Mouse (Mus musculus) adrenal gland, postnatal 25 days (tissue): ENCODE measurements around the gene Cfap43. TPM values are rescaled to one million over a fixed set of nuclear protein-coding genes. Genes with fewer than 3 reads are reported as not detected.
A peak's percentile ranks its signal among the peaks of the same experiment; 100 is the strongest.

ENCODE experiments used
- DNase-seq: peaks from one replicate; pipeline ENCODE4 v3.0.0; 2021; ENCODE audit warnings: mixed read lengths
- long read RNA-seq: library from polyadenylated mRNA; stranded (forward); transcript quantifications from one replicate; pipeline ENCODE4 v2.0.0, GENCODE M21; 2021
- total RNA-seq: library from RNA; stranded (reverse); gene quantifications from 2 replicates; pipeline ENCODE4 v1.2.3, GENCODE M21; 2021

The Cfap43 gene
- total RNA-seq = not detected in 2 replicates
- long read RNA-seq, partial matches to known transcripts = 0 of 3 reads
- long read RNA-seq, other reads (novel, unspliced or antisense) = 3 of 3 reads

DNA sequence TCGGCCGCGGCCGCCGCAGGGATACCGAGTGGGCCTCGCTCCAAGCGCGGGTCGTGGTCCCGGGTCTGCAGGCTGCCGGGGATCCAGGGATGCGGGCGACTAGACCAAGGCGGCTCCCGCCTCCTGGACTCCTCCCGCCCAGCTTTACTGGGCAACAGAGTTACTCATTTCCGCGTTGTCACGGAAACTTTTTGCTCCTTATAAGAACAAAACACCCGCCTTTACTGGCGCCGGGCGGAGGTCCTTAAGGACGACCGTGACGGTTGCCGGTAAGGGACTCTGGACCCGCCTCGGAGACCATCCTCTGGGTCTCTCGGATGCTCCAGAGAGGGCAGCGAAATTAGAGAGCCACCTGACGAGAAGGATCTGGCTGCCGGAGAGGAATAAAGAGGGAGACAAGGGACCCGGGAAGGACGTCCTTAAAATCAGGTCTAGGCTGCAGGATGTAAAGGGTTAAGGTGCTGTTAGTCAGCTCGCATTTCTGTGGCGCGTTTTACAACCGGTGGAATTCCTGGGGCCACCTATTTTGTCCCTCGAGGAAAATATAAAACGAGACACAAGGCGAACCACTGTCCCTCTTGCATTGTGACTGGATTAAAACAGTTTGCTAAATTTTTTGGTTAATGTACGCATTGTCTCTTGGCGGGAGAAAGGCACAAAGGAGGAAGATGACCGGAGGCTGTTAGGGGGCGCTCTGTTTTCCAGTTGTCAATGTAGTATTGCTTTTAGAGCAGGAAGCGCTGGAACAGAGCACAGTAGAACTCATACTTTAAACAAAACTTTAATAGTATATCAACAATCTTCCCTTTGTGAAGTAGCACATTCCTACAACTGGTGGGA, at the start of gene Cfap43, which contains the start of gene Itprip:
Gene Cfap43 (minus strand): TSS at position 162 of the 840 bp plus-strand sequence.
Gene Itprip (minus strand): TSS at position 174 of the 840 bp plus-strand sequence.
- DNase-seq = peak; percentile 75

DNA sequence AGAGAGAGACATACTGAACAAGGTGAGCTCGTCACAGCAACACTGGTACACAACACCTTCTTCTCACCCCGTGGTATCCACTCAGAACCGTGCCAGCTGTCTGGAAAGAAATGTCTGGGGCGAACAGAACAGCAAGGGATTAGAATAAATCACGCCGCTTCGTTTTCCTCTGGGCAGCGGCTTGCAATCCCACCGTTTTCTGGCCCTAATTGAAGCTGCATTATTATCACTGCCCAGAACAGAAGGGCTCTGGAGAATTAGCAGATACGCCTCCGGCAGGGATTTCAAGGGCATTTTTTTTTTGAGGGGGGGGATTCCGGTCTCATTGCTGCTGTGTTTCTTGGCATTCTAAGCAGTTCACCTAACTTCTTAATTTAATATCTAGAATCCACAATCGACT, 39.1 kb upstream of the Cfap43 start:
- no peak for DNase-seq

DNA sequence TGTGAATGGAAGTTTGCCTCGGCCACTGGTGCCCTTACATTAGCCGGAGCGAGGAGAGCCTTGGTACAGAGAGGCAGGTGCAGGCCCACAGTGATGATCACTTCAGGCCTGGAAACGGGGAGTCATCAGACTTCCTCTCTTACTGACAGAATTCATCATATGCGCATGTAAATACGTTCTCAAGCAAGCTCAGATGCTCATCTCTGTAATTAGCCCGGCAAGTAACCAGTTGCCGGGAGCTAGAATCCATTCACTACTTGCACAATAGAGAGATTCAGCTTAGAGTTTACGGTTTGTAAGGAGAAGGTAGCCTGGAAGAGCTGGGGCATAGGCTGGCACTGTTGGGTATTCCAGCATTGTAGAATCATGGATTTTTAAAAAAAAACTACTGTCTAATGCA, 34.1 kb upstream of the Cfap43 start:
- no peak for DNase-seq

DNA sequence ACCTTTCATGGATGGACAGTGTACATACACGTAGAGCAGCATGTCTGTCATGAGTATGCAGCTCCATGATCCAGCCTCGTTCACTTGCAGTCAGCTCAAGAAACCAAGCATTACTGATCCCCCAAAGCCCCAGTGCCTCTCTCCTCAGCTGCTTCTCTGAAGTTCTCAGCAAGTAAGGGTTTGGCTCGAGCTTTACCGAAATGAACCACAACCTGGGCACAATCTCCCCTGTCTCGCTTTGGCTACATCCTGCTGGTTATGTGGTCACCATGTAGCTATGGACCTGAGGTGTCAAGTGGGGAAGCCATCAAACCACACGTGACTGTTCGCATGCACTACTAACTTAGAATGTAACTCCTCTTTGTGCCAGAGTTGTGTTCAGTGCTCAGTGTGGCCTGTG, 31.9 kb upstream of the Cfap43 start:
- DNase-seq = no peak

DNA sequence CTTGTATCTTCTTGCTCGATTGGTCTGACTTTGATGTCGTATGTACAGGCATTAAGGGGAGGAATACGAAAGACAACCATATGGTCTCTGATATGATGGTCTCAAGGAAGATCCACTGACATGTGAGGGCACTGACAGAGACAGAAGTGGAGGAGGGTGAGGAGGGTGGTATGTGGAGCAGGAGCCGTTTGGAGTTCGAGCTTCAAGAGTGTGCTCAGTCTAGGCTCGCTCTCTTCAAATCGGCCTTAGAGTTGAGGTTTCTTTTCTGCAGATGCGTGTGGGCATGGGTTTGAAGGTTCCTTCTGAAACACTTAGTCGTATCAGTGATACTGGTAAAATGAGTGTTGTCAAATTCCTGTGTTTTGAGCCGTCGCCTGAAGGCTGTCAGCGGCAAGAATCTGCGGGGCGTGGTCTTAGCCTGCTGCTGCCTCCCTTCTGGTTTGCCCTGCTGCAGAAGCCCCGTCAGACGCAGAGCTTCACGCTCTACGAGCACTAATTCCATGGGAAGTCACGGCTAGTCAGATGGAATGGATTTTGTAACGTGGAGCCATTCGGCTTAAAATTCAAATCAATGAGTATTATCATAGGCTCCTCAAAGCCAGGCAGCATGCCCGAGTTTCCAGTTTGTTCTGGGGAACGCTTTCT, 27.9 kb upstream of the Cfap43 start:
- no peak for DNase-seq

DNA sequence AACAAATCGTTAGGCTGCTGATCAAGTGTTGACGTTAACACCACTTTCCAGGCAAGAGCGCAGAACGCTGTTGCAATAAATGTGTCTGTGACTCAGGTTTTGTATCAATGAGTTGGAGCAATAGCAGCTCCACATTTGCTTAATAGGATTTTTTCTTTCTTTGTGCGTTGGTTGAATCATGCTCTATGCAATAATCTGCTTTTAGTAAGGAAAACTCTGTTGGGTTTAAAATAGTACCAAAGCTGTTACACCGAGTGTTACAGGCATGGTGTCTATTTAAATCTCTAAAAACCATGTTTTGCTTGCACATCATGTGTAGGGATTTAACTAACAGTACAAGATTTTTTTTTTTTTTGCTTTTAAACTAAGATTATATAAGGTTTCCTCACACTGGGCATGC, 20.3 kb upstream of the Cfap43 start:
- DNase-seq = no peak

DNA sequence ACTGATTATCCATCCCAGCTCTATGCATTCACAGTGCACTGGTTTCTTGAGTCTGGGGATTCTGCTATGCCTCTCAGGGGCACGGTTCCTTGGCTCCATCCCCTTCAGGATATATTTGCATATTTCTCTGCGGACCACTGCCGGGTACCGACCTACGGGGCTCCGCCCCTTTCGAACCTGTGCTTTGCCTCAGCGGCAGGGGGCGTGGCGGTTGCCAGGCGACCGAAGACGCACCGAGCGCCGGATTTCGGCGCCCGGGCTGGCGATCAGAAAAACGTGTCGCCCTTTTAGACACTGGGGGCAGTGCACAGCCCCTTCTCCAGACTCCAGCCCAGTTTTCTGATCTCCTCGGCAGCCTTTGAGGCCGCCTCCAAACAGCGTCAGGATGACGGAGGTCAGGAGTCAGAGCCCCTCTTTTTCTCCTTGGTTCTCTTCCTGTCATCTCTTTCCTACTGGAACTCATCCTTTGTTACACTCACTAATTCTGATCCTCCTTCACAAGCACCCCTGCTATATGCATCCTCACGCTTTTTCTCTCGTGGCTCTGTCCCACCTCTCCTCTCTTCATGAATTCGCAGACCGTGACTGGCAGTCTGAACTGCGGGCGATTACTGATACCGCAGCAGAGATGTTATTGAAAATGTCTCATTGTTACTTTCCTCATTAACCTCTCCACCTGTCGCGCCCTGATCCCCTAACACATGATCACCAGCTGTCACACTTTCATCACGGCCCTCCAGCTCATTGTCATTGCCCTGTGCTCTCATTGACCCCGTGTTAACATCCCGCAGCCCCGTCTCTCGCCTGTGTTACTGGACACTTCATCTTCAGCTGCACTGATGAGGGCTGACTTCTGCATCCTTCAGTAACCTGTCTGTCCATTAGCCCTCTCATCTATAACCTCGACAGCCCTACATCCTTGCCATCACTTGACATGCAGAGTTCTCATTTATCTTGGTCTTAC, 18.6 kb upstream of the Cfap43 start, which contains the start of gene Cfap58:
Gene Cfap58 (plus strand): TSS at position 233 of the 964 bp plus-strand sequence.
- DNase-seq = peak; percentile 65

DNA sequence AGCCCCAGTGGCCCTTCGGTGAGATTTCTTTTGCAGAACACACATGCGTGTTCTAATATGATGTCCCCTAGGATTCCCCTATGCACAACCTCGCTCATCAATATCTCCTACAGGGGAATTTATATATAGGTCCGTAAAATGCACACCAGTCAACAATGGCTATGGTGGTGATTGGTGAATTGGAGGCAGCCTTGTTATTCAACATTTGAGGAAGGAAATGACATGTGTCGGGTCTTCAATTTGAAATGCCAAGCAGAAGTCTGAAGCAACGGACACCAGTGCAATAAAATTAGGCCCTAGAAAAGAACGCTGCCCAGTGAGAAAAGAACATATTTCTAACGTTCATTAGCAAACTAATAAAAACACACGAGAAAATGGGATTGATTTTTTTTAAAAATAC, 17.9 kb upstream of the Cfap43 start:
- DNase-seq = no peak

DNA sequence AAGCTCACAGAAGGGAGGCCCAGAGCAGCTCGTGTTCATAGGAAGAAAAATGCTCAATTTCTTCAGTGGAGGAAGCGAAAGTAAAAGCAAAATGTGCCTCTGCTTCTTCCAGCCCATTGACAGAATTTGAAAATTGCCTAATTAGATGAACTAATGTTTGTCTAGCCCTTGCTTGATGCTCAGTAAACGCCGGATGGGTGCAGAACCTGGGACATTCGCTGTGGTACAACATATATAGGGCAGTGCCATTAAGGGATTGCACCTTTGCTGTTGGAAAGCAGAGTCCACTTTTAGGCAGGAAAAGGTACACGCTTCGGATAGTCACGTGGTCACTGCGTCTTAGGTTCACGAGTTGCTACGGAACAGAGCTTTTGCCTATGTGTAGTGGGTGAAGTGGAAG, 17.4 kb upstream of the Cfap43 start:
- DNase-seq = no peak

DNA sequence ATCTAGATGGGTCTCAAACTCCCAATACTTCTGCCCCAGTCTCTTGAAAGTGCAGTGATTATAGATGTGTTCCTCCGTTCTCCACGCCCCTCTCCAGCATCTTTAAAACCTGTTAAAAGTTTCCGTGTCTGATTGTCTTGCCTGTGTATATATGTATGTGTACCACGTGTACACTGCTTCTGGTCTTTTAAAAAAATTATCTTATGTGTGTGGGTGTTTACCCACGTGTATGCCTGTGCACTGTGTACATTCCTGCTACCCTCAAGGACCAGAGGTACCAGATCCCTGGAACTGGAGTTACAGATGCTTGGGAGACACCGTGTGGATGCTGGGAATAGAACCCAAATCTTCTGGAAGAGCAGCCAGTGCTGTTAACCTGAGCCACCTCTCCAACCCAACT, 16.4 kb upstream of the Cfap43 start:
- DNase-seq = no peak

DNA sequence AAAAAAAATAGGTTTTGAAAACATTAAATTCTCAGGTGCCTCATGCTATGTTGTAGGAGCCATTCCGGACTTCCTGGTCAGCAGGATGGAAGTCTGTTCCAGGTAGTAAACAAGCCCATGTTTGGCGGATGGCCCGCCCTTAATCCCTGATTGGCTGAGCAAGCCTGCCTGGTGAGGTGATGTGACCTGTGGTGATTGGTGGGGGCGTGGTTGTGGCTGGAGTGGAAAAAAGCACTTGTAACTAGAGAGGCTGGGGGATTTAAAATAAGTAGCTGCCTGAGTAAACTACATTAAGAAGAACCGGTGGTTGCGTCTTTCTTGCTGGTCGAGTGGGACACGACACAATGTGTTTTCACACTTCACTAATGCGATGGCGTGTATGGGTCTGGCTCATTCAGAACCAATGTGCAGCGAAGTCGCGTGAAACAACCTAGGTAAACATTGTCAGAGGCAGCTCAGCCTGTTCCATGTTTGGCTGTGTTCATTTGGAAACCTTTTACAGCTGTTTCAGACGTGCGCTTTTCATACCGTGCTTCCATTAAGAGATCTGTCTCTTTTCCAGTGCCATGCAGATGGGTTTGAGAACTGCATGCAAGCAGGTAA, 15.7 kb upstream of the Cfap43 start:
- DNase-seq = no peak

DNA sequence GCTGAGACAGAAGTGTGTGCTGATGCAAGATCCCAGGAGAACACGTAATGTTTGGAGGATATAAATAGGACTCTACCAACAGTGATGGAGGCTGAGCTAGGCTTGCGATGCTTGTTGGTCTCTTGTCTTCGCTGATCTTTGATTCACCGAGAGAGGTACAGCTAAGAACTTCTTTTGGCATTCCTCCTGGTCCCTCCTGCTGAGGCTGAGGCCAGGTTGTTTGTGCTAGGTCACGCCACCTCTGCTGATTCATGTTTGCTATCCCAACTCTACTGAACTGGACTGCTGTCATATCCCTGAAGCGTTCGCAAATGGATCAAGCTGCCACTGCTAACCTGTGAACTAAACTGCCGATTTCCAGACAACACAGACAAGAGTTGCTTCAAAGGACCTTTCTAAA, 15.1 kb upstream of the Cfap43 start:
- DNase-seq = no peak

DNA sequence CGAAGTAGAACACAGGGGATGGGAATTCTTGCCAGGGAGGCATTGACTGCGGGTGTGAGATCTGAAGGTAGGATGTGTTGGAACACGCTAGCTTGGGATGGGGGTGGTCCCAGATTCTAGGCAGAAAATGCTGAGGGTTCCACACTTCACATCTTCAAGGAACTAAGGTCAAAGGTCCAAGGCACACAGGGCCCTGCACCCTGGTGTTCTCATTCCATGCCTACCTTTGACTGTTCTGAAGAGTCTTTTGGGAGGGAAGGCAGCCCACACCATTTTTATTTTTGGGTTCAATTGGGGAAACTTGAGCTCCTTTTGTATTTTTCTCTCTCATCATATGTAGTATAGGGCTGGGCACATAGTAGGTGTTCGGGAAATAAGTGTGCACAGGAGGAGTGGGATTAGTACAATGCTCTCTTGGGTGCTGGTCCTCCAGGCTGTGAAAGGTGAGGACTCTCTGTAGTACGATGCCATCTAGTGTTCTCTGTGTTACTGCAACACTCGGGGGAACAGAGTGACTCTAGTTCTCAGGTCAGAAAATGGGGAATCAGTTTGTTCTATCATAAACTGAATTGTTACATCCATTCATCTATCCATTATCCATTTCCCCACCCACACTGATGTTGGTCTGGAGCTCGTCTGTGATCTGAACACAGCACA, 13.0 kb upstream of the Cfap43 start:
- DNase-seq = no peak

DNA sequence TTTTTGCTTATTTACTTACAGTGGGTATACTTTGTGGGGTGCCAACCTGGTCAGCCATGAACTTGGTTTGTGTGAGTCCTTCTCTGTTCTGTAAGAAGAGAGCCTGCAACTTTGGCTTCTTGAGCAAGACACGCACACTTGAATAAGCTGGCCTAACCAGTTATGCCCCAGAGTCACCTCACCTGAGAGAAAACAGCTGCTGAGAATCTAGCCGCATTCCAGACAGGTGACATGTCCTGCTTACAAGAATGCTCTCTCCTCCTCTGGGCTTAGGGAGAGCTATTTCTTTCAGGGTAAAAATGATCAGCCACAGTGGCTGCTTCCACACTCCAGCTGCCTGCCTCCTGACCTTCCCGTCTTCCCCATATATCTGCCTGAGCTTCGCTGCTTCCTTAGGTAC, 10.0 kb upstream of the Cfap43 start:
- no peak for DNase-seq

DNA sequence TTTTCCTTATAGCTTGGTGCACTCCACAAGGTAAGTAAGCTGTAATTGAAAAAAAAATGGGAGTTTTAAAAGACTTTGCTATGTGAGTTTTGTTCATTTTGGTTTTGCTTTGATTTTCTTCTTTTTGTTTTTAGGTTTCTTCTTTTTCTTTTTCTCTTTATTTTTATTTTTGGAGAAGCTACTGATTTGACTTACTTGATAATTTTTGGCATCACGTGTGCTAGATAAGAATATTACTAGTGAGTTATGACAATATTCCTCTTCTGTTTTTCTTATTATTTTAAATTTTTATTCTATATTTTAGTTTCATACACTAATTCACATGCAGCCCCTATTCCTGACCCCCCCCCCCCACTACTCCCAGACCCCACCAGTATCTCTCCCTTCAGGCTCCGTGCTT, 7.9 kb upstream of the Cfap43 start:
- DNase-seq = no peak

DNA sequence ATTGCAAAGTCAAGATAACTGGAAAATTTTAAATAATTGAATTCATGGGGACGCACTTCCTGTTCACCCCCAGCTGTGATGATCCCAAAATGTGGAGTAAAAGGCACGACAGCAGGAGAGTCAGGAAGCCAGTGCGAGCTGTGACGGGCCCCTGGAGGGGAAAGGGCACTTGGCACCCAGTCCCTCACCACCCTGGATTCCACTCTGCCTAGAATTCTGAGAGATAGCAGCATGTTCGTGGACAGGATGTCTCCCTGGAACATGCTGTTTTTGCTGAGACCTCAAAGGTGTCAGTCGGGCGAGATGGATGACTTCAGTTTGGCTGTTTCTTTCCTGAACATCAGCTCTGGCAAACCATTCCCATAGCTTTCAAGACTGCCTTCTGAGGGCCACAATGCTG, 6.7 kb upstream of the Cfap43 start:
- no peak for DNase-seq

DNA sequence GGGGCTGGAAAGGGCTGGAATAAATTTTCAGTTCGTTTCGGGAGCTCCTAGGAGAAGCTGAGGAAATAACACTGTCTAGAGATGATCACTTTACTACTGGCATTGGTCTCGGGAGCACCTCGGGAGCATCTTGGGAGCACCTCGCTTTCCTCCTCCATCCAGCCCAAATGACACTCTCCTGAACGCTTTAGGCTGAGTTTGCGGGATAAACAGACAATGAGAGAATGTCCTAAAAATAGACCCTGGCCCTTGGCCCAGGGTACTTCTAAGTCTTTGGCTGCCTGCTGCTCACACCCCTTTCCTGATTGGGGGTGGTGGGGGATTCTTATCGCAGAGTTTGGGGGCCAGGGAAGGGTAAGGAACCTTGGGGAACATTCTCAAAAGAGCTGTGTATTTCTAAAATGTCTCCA, 884 bp upstream of the Cfap43 start:
- DNase-seq = no peak

DNA sequence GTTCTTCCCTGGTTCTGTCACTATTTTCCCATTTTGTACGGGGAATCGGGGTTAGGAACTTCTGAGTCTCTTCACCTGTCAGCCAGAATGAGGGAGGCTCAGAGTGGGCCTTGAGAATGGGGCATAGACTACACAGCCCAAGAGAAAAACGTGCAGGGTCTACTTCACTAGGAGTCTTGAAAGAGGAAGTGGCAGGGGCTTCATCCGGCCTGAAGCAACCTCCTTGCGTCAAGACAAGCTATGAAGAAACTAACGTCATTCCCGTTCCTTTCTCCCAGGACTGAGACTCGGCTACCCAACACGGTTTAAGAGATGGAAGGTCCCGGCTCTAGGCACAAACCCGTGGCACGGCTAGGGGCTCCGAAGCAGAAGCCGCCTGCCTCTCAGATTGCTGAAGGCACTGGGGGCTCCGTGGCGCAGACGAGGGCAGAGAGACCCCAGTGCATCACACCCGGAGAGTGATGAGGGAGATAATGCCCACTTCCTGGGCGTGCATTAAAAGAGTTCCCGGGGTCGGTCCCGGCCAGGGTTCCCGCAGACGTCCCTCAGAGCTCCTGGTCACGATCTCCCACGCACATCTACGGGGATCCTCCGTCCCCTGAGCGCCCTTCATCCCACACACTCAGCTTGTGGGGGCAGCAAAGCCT, 509 bp downstream of the Cfap43 start:
- no peak for DNase-seq

DNA sequence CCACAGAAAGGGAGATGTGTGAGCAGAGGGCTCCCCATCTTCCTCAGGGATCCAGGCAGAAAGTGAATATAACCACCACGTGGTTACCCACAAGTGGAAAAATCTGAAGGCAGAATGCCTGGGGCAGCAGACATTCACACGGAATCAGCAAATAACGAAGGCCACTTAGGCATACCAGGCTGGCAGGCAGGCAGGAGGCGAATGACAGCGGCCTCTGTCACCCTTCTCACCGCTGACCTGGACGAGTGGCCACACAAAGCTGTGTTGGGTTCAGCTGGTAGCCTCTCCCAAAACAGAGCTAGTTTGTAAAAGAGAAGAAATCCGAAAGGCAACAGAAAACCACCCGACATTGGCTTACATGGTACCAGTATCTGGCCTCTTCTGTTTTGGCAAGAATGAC, 1.1 kb downstream of the Cfap43 start:
- no peak for DNase-seq

DNA sequence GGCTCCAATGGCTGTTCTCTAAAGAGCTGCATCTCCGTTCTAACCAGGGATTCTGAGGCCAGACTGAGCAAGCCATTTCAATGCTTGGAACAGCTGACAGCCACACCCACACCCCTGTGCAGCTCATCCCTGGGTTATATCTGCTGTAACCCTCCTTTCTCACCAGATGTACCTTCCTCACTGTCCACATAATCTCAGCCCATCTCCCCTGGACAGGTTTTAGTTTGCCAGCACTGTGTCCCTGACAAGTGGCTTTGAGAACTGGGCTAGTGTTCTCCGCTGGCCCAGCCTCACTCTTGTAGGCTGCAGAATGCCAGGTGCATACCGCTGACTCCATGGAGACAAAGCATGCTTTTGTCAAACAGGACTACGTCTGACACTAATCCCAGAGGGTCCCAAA, 1.7 kb downstream of the Cfap43 start:
- DNase-seq = no peak

DNA sequence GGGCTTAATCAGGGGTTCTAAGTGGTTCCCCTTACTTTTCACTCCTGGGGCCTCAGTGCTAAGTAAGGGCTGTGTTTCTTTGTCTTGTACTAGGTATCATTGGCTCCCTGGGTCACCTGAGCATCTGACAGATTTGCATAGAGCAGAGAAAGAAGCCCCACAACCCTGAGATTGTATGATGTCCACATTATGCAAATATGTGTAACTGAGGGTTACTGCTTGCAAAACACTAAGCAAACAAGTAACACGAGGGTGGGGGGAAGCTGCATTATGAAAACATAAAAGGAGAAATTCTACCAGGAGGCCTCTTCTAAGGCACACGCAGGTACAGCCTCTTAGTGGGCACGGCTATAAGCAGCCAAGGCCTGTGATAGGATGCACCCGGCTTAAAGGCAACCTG, 3.8 kb downstream of the Cfap43 start:
- DNase-seq = no peak
